Mouse (Mus musculus) limb, embryonic 15.5 days (tissue): ENCODE data around the gene Thbs1. TPM values are rescaled to one million over a fixed set of nuclear protein-coding genes. Genes with fewer than 3 reads are reported as not detected.

ENCODE experiments used
- ATAC-seq: fragments of 200-750 bp; cut with Nextera tagmentation; 2 replicates; pipeline ENCODE4 v1.8.0; 2017; ENCODE audit warnings: low read depth, moderate TSS enrichment; ENCODE audit not compliant: insufficient number of reproducible peaks, low FRiP score, low TSS enrichment
- H3K27ac ChIP-seq: fragments of 300-500 bp; sonication (generic); 2 replicates; pipeline ENCODE4 v1.5.1; 2015; ENCODE audit warnings: moderate library complexity, mild to moderate bottlenecking, inconsistent platforms
- H3K27me3 ChIP-seq: fragments of 300-500 bp; sonication (generic); 2 replicates; pipeline ENCODE4 v1.6.1; 2015; ENCODE audit warnings: inconsistent platforms
- H3K36me3 ChIP-seq: fragments of 300-500 bp; sonication (generic); 2 replicates; pipeline ENCODE4 v1.6.1; 2015; ENCODE audit warnings: inconsistent platforms
- H3K4me1 ChIP-seq: fragments of 300-500 bp; sonication (generic); 2 replicates; pipeline ENCODE4 v1.6.1; 2015; ENCODE audit warnings: inconsistent platforms
- H3K4me2 ChIP-seq: fragments of 300-500 bp; sonication (generic); 2 replicates; pipeline ENCODE4 v1.6.1; 2015; ENCODE audit warnings: mild to moderate bottlenecking, inconsistent platforms
- H3K4me3 ChIP-seq: fragments of 300-500 bp; sonication (generic); 2 replicates; pipeline ENCODE4 v1.5.1; 2015; ENCODE audit warnings: mild to moderate bottlenecking, inconsistent platforms
- H3K9ac ChIP-seq: fragments of 300-500 bp; sonication (generic); 2 replicates; pipeline ENCODE4 v1.6.1; 2015; ENCODE audit warnings: inconsistent platforms
- H3K9me3 ChIP-seq: fragments of 300-500 bp; sonication (generic); 2 replicates; pipeline ENCODE4 v1.6.1; 2016; ENCODE audit warnings: inconsistent platforms
- WGBS: fragments of 180-500 bp; shearing (Covaris S2); methylation state at CpG from one replicate; pipeline ENCODE4 v1.1.7; 2015; 5-methylcytosine and 5-hydroxymethylcytosine counted together
- polyA plus RNA-seq: library from polyadenylated mRNA; unstranded; fragments of >200 nt; fragmentation: Nextera tagmentation; extraction: Ambion mirVana; gene quantifications from 2 replicates; pipeline ENCODE4 v1.2.1, GENCODE M21; 2015

The Thbs1 gene
- polyA plus RNA-seq, 1 experiment from 2014 or later = 97.2 TPM

GRCm38 (mm10) chr2:118085647-118086046, 26.0 kb upstream of the Thbs1 start:
- WGBS = 55% methylated on average over 2 of the region's 2 CpGs
- H3K9ac ChIP-seq = no peak overlapping the region
- H3K27ac ChIP-seq = no peak overlapping the region
- no peaks in the 10 kb centered on the region for H3K36me3 ChIP-seq
- no peaks in the 10 kb centered on the region for H3K9me3 ChIP-seq
- no peak for ATAC-seq
- H3K4me2 ChIP-seq = no peak overlapping the region
- no peaks in the 10 kb centered on the region for H3K27me3 ChIP-seq
- H3K4me3 ChIP-seq = no peak overlapping the region
- peaks cover 3% of the 10 kb centered on the region; the same call in 1 of the 2 replicates for H3K4me1 ChIP-seq

GRCm38 (mm10) chr2:118087044-118087726, 24.5 kb upstream of the Thbs1 start:
- no peak for ATAC-seq
- Histone ChIP-seq H3K27me3 (no peaks in the 10 kb centered on the region), H3K4me2 (no peak overlapping the region), H3K4me3 (no peak overlapping the region), H3K9ac (no peak overlapping the region), H3K4me1 (peaks cover 3% of the 10 kb centered on the region; the same call in 1 of the 2 replicates), H3K27ac (no peak overlapping the region), H3K9me3 (no peaks in the 10 kb centered on the region), H3K36me3 (no peaks in the 10 kb centered on the region)
- 74% methylated on average over 10 of the region's 10 CpGs for WGBS

- no peak overlapping the region for H3K9ac ChIP-seq
- H3K4me1 ChIP-seq = no peaks in the 10 kb centered on the region; the same call in 1 of the 2 replicates
- H3K9me3 ChIP-seq = no peaks in the 10 kb centered on the region
- 80% methylated on average over 5 of the region's 5 CpGs for WGBS
- H3K4me2 ChIP-seq = no peak overlapping the region
- H3K27ac ChIP-seq = no peak overlapping the region
- no peak overlapping the region for H3K4me3 ChIP-seq
- no peaks in the 10 kb centered on the region for H3K27me3 ChIP-seq
- no peaks in the 10 kb centered on the region for H3K36me3 ChIP-seq
- ATAC-seq = no peak
Measured at GRCm38 (mm10) chr2:118091226-118091625, 20.4 kb upstream of the Thbs1 start.

- Histone ChIP-seq H3K9me3 (no peaks in the 10 kb centered on the region), H3K4me1 (peaks cover 9% of the 10 kb centered on the region), H3K27ac (peak overlapping the region; percentile 61), H3K4me2 (no peak overlapping the region), H3K27me3 (no peaks in the 10 kb centered on the region), H3K9ac (no peak overlapping the region), H3K36me3 (no peaks in the 10 kb centered on the region), H3K4me3 (no peak overlapping the region)
- peak; percentile 67; the same call in 1 of the 2 replicates for ATAC-seq
- WGBS = 27% methylated on average over 4 of the region's 4 CpGs
Measured at GRCm38 (mm10) chr2:118099104-118099503, 12.6 kb upstream of the Thbs1 start.

- Histone ChIP-seq H3K4me2 (no peak overlapping the region), H3K4me1 (peaks cover 9% of the 10 kb centered on the region), H3K9ac (no peak overlapping the region), H3K27me3 (no peaks in the 10 kb centered on the region), H3K27ac (no peak overlapping the region), H3K4me3 (no peak overlapping the region), H3K36me3 (no peaks in the 10 kb centered on the region), H3K9me3 (no peaks in the 10 kb centered on the region)
- ATAC-seq = no peak
- WGBS = 41% methylated on average over 4 of the region's 4 CpGs
Measured at GRCm38 (mm10) chr2:118102169-118102568, 9.5 kb upstream of the Thbs1 start.

- peaks cover 33% of the 10 kb centered on the region for H3K4me1 ChIP-seq
- H3K27ac ChIP-seq = peak overlapping the region; percentile 87
- peak overlapping the region; percentile 67 for H3K4me3 ChIP-seq
- WGBS = 32% methylated on average over 17 of the region's 17 CpGs
- no peaks in the 10 kb centered on the region for H3K27me3 ChIP-seq
- H3K9me3 ChIP-seq = no peaks in the 10 kb centered on the region
- no peak overlapping the region for H3K9ac ChIP-seq
- H3K36me3 ChIP-seq = peaks cover 1% of the 10 kb centered on the region
- H3K4me2 ChIP-seq = peak overlapping the region; percentile 71
- ATAC-seq = no peak
Measured at GRCm38 (mm10) chr2:118110225-118110915, 1.3 kb upstream of the Thbs1 start.

- H3K27ac ChIP-seq = peak overlapping the region; percentile 87
- peaks cover 9% of the 10 kb centered on the region for H3K36me3 ChIP-seq
- H3K4me3 ChIP-seq = peak overlapping the region; percentile 67
- under 1% methylated on average over 16 of the region's 16 CpGs for WGBS
- no peaks in the 10 kb centered on the region for H3K9me3 ChIP-seq
- H3K4me1 ChIP-seq = peaks cover 40% of the 10 kb centered on the region
- no peaks in the 10 kb centered on the region for H3K27me3 ChIP-seq
- ATAC-seq = peak; percentile 72
- peak overlapping the region; percentile 55 for H3K9ac ChIP-seq
- peak overlapping the region; percentile 71 for H3K4me2 ChIP-seq
Measured at GRCm38 (mm10) chr2:118111116-118111487, 574 bp upstream of the Thbs1 start.

- 10% methylated on average over 5 of the region's 5 CpGs for WGBS
- Histone ChIP-seq H3K4me2 (peak overlapping the region; percentile 71), H3K4me3 (peak overlapping the region; percentile 67), H3K36me3 (peaks cover 21% of the 10 kb centered on the region), H3K9me3 (no peaks in the 10 kb centered on the region), H3K27me3 (no peaks in the 10 kb centered on the region), H3K4me1 (peaks cover 51% of the 10 kb centered on the region), H3K27ac (peak overlapping the region; percentile 87; the same call in 1 of the 2 replicates), H3K9ac (peak overlapping the region; percentile 55)
- ATAC-seq = no peak
Measured at GRCm38 (mm10) chr2:118112438-118112837, 762 bp downstream of the Thbs1 start.

- Histone ChIP-seq H3K27me3 (no peaks in the 10 kb centered on the region), H3K4me3 (peak overlapping the region; percentile 67), H3K9me3 (no peaks in the 10 kb centered on the region), H3K4me1 (peaks cover 53% of the 10 kb centered on the region), H3K36me3 (peaks cover 26% of the 10 kb centered on the region), H3K9ac (peak overlapping the region; percentile 55), H3K4me2 (peak overlapping the region; percentile 71), H3K27ac (0 out of 2 replicates have a peak overlapping the region, but pooled peaks have one; percentile 19)
- ATAC-seq = no peak
- 52% methylated on average over 21 of the region's 21 CpGs for WGBS
Measured at GRCm38 (mm10) chr2:118112846-118113479, 1.3 kb downstream of the Thbs1 start.

- ATAC-seq = no peak
- Histone ChIP-seq H3K9ac (no peak overlapping the region), H3K9me3 (no peaks in the 10 kb centered on the region), H3K4me1 (peaks cover 57% of the 10 kb centered on the region), H3K27me3 (no peaks in the 10 kb centered on the region), H3K36me3 (peaks cover 36% of the 10 kb centered on the region), H3K4me2 (peak overlapping the region; percentile 71), H3K4me3 (peak overlapping the region; percentile 67), H3K27ac (no peak overlapping the region)
- WGBS = 26% methylated on average over 8 of the region's 8 CpGs
Measured at GRCm38 (mm10) chr2:118113808-118114524, 2.3 kb downstream of the Thbs1 start.

GRCm38 (mm10) chr2:118114671-118115070, 3.0 kb downstream of the Thbs1 start:
- H3K4me3 ChIP-seq = peak overlapping the region; percentile 67
- H3K27ac ChIP-seq = no peak overlapping the region
- peaks cover 57% of the 10 kb centered on the region for H3K4me1 ChIP-seq
- ATAC-seq = no peak
- no peaks in the 10 kb centered on the region for H3K9me3 ChIP-seq
- H3K27me3 ChIP-seq = no peaks in the 10 kb centered on the region
- H3K4me2 ChIP-seq = peak overlapping the region; percentile 71
- 68% methylated on average over 10 of the region's 10 CpGs for WGBS
- peaks cover 43% of the 10 kb centered on the region for H3K36me3 ChIP-seq
- H3K9ac ChIP-seq = no peak overlapping the region
